Mouse (Mus musculus) left cerebral cortex, postnatal 4 days (tissue): ENCODE results near the gene Ipo5. TPM values are rescaled to one million over a fixed set of nuclear protein-coding genes. Genes with fewer than 3 reads are reported as not detected.
A peak's percentile ranks its signal among the peaks of the same experiment; 100 is the strongest.

Experiments
- DNase-seq: peaks from one replicate; pipeline ENCODE4 v3.0.0-alpha.2; 2022
- intact Hi-C: fragments of 180-260 bp; cut with DNase I; formaldehyde crosslinking; loops from one replicate; pipeline ENCODE4 v1.15.1; 2025
- total RNA-seq, 2 experiments: library from RNA; stranded (reverse); gene quantifications; 2 replicates each; pipeline ENCODE4 v1.2.3; 2021

Ipo5 gene
- total RNA-seq, result 100 to 1,000 TPM; 166 to 175 TPM

DNA sequence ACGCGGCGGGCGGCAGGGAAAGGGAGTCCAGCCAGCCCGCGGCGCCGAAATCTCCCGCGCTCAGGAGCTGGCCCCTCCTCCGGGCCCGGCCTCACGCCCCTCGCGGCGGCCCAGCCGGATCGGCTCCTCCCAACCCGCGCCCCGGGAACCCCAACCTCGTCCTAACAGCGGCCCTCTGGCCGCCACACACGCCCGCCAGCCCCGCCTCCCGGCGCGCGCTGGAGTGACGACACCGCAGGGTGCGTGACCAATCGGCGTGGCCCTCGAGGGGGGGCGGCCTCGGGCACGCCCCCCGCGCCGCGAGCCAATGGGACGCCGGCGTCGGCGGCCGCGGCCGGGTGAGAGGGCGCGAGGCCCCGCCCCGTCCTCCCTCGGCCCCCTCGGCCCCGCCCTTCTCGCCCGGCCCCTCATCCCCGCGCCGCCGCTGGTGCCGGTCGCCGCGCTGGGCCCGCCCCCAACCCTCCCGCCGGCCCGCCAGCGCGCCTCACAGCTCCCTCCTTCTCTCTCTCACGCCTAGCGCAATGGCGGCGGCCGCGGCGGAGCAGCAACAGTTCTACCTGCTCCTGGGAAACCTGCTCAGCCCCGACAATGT lies at the start of gene Ipo5:
Gene Ipo5, plus strand, starts transcription at position 492 of the 592 bp plus-strand sequence.
- intact Hi-C loops, result loop anchor here (5.0 kb wide), 1 partner anchor 79 kb away; no protein-coding TSS in a partner anchor
- peak; percentile 97 for DNase-seq

DNA sequence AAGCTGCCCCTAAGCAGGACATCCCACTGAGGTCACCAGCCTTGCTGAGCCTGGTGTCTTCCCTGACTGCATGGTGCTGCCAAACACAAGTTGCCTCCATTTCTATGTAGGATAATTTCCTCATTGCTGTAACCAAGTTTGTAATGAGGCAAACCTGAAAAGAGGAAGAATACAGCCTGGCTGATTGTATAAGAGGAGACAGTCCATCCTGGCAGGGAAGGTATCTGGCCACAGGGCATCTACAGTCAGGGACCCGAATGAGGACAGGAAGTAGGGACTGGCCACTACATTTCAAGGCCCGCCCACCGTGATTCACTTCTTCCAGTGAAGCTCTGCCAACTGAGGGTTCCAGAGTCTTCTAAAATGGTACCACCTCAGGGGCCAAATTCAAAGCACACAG lies 47.8 kb upstream of the Ipo5 start:
- DNase-seq, result no peak
- intact Hi-C loops, result no loop called here

DNA sequence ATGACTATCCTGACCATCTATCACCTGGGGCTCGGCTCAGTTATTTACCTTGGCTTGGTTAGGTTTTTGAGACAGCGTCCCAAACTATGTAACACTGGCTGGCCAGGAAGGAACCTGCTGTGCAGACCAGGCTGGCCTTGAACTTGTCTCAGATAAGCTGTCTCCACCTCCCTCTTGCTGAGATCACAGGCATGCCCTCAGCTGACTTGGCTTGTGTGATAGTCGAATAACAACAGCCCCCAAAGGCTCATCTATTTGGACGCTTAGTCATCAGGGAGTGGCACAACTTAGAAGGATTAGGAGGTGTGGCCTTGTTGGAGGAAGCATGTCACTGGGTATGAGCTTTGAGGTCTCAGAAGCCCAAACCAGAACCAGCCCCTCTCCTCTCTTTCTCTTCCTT lies 46.1 kb upstream of the Ipo5 start:
- intact Hi-C loops, result no loop called here
- no peak for DNase-seq

DNA sequence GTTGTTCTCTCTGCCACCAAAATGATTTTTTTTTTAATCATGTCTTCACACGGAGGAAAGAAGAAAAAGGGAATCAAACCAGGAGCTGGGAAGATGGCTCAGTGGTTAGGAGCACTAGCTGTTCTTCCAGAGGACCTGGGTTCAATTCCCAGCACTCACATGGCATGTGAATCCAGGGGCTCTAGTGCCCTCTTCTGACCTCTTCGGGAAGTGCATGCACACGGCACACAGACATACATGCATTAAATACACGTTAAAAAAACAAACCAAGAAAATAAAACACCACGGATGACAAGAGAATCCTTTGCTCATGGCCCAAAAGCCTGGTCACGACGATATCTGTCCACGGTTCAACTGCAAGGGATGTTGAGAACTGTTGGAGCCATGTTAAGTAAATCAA lies 44.5 kb upstream of the Ipo5 start:
- DNase-seq, result no peak
- intact Hi-C loops, result no loop called here

DNA sequence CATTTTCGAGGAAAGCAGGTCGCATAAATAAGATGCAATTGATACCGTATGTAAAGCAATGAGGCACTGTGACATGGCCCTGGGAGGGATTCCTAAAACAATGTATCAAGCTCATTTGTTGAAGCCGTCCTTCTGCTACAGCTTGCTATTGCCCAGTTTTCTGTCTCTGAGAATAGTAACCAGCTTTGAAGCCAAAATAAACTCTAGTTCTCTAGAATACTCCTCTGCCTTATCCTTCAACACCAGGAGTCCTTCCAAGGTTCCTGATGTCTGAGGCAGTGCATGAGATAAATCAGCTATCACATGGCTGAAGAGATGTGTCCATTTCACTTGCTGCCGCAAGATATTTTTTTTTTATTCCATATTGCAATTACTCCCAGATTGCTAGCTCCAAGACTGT lies 43.9 kb upstream of the Ipo5 start:
- no peak for DNase-seq
- intact Hi-C loops, result no loop called here

DNA sequence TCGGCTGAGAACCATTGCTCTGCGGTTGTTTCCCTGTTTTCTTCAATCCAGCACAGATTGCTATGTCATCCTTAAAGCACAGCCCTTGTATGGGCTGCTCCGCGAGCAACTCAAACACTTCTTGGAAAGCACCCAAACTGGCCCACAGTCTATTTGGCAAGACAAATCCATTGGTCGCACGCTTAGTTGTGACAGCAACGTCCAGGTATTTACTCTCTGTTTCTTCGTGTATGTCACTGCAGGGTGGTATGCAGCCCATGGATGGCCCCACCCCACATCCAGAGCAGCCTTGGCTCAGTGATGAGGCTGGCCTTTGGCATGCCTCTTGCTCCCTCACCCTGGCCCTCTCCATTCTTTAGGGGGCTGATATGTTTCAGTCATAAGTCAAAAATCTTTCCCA lies 42.5 kb upstream of the Ipo5 start:
- DNase-seq, result peak; percentile 51
- intact Hi-C loops, result no loop called here

DNA sequence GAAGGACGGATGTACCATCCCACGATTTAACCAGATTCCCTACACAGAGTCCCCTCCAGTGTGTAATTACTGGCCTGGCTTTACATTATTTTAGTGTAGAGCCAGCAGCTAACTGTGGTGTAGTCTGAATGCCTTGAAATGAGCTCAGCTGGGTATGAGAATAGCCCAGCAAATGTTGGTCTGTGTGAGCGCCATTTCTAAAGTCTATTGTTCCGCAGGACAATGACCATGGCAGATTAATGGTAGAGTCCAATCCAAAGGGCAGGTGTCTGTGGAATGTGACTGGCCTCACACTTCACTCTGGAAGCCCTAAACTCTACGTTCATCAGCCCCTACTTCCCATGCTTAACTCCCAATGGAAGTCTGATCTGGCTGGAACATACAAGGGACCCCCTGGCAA lies 40.3 kb upstream of the Ipo5 start:
- no peak for DNase-seq
- intact Hi-C loops, result no loop called here

DNA sequence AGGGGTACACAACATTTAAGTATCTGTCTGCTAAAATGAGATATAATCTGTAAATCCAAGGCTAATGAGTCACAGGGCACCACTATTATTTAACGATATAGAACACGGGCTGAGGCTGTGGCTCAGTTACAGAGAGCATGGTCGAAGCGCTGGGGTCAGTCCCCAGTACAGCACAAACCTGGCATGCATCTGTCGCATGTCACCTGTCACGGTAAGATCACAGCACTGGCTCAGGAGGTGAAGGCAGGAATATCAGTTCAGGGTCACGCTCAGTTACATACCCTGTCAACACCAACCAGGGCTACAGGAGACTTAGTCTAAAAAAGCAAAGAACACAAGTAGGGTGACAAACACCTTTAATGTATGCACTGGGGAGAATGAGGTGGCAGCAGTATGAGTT lies 36.6 kb upstream of the Ipo5 start:
- intact Hi-C loops, result no loop called here
- DNase-seq, result no peak

DNA sequence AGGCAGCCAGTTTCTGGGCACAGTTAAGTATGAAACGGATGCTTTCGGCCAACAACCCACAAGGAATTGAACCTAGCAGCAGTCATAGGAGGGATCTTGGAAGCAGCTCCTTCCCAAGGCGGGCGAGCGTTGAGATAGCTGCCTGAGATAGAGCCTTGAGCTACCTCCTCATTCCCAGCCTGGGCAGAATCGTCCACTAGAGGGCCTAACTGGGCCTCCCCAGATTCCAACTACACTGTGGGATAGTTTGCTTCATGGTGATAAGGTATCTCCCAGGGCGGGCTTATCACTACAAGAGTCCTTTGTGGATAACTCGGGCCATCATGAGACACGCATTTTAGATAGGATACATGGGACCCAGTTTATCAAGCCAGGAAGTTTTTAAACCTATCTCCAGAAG lies 35.9 kb upstream of the Ipo5 start:
- no peak for DNase-seq
- intact Hi-C loops, result no loop called here

DNA sequence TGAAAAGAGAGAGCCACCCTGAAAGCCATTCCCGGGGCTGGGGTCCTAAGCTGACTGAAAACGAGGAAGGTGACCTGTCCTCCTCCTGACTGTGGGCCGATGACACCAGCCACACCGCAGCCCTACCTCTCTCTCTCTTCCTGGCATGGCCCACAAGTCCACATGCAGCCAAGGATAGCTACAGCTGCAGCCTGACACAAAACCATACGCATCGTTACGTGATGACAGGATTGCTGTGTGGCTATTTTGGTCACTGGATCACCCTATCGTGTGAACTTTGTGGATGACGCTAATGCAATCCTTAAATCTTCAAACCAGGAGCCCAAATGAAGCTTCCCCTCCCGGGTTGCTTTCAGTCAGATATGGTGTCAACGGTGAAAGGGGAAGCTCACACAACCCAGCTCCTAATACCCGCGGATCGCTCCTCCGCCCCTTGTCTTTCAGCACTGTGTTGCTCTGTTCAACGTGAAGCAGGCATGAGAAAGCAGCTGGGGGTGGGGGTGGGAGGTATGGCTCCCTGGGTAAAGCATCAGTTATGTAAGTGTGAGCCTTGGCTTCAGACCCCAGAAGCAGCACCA lies 35.1 kb upstream of the Ipo5 start:
- intact Hi-C loops, result no loop called here
- DNase-seq, result no peak

DNA sequence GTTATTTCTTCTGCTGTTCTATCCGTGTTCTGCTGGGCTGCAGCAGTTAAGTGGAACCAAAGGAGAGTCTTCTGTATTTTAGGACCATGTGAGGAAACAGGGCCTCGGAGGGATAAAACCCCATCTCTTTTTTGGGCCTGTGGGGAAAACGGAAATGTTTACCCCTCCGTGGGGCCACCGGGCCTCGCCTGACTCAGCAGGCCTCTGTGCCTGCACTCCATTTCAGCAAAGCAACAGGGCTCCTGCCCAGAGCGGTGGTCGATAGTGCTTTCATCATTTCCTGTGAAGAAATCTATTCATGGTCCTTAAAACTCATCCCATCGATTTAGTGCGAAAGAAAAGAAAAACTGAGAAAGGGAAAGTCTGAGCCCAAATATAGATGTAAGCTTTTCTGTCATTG lies 33.9 kb upstream of the Ipo5 start:
- no peak for DNase-seq
- intact Hi-C loops, result no loop called here

DNA sequence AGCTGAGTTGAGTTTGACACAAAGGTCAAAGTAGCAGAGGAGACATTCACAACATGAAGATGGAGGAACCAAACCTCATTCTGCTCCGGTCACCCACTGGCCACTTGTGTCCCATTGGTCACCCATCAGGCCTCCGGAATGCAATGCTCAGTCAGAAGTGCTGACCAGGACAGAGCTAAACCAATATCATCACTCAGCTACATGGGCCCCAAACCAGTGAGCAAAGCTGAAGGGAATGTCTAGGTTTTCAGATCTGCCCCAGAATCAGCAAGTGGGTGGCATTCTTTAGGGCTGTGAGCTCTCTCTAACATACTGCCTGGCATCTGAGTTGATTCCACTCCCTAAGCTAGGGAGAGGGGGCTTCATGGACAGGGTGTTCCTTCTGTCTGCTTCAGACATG lies 32.0 kb upstream of the Ipo5 start:
- intact Hi-C loops, result no loop called here
- no peak for DNase-seq

DNA sequence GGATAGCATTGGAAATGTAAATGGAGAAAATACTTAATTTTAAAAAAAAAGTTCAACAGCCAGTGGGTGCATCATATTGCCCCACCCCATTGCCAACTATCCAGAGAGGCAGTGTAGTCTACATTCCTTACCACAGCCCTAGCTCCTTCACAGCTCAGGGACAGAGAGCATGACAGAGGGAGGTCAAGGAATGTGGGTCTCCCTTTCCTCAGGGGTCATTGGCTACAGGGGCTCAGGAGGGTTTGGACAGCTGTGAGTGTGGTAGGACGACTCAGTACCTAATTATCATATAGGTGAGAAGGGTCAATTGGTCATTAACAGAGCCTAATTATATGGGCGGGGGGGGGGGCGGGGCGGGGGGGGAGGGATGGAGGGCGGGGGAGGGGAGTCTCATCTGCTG lies 30.4 kb upstream of the Ipo5 start:
- intact Hi-C loops, result no loop called here

DNA sequence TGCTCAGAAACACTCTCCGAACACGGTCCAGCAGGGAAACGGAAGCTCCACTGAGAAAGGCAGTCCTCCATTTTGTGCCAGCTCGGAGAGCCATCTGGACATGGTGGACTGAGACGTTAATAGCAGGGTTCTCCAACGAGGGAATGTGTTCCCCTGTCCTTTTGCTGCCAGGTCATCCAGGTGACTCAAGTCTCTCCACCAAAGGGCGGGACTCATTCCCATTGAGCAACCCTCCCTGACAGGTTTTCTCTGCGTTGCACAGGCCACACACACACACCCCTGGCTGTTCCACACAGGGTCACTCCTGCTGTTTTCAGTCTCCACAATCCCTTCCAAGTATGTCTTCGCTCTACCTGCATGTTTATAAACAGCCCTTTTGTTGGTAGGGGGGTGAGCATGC lies 30.0 kb upstream of the Ipo5 start:
- intact Hi-C loops, result no loop called here
- no peak for DNase-seq

More for the DNA sequence above, 30.4 kb upstream of the Ipo5 start:
- DNase-seq, result no peak

DNA sequence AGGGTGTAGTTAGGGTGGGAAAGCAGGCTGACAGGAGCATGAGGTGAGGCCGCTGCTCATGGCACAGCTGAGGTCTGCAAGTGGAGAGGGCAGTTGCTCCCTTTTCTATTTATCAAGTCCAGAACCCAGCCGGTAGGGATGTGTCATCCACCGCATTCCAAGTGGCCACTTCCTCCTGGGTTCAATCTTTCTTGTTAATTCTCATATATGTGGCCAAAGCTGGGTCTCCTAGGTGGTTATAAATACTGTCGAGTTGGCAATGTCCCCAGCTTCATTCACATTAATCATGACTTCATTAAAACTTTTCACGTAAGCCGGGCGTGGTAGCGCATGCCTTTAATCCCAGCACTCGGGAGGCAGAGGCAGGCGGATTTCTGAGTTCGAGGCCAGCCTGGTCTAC lies 22.3 kb upstream of the Ipo5 start:
- DNase-seq, result no peak
- intact Hi-C loops, result no loop called here

DNA sequence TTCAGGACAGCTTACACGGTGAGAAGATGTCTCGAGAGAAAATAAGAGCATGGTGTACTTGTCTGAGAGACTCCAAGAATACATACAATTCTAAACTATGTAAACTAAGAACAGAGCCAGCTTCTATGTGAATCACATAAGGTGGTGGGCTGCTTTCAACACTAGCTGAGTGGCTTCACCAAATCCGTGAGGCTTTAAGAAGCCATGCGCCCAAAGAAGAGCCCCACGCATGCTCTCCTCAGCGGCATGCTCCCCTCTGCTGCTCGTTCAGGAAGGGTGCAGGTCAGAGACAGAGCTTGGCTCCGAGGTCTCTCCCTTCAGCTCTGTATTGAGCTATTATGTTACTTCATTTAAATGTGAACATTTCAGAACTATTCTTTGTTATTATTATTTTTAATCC lies 18.7 kb upstream of the Ipo5 start:
- no peak for DNase-seq
- intact Hi-C loops, result no loop called here

DNA sequence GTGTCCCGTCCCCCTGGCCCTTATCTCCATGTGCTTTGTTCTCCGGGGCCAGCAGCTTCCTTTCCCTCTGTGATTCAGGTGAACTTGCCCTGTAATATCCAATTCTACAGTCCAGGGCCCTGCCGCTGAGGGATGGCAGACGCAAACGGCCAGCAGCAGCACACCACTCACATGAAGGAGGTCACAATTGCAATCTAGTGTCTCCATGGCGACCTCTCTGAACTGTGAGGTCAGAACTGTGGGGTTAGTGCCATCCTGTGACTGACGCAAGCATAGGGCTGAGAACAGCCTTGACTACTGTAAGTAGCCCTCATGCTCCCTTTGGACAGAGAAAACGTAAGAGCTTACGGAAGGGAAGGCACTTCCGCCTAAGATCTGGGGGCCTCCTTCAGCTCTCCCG lies 14.4 kb upstream of the Ipo5 start:
- intact Hi-C loops, result no loop called here
- DNase-seq, result no peak

DNA sequence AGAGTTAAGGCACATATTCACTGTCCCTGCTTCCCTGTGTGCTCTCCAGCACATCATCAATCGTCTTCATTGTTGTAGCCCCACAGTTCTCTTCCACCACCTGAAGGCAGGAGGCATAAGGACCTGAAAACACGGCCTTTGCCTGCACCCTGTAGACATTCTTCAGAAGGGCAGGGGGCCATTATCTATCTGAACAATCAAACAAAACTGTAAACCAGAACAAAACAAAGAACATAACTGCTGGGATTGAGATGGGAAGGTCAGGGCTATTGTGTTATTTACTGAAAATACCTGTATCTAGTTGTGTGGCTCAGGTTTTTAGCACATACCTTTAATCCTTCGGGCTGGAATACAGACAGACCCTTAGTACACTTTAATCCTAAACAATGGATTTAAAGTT lies 12.1 kb upstream of the Ipo5 start:
- intact Hi-C loops, result no loop called here
- DNase-seq, result no peak

DNA sequence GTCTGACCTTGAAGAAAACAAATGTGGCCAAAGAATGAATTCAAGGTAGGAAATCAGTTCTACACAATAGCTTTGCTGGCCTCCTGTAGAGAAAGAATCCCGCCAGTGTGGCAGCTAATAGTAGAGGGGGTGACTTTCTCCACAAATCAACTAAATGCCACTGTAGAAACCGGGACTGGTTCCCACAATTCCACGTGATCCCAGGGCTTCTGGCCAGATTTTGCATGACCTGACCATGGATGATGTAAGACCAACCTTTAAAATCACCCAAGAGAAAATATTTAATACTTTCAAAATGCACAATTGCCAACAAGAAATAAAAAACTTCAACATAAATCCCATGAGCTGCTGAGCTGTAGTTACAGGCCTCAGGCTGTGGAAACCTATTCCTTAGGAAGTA lies 1.6 kb upstream of the Ipo5 start:
- intact Hi-C loops, result no loop called here
- DNase-seq, result peak; percentile 4

DNA sequence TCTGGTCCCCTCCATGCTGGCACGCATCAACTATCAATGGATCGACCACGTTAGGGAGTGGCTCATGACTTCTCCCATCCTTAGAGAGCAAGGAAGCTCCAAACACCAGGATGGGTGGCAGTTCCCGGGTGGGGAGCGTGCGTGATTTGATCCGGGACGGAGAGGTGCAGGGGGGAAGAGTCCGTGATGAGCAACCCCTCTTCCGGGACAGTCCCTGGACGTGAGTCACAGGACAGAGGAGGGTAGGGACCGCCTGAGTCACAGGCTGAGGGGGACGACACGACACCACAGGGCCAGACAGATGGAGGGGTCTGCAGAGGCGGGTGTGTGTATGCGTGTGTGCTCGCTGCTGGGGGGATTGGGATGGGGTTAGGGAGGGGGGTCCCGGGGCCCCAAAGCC lies 704 bp upstream of the Ipo5 start:
- intact Hi-C loops, result loop anchor here (5.0 kb wide), 1 partner anchor 78 kb away; no protein-coding TSS in a partner anchor
- DNase-seq, result no peak

DNA sequence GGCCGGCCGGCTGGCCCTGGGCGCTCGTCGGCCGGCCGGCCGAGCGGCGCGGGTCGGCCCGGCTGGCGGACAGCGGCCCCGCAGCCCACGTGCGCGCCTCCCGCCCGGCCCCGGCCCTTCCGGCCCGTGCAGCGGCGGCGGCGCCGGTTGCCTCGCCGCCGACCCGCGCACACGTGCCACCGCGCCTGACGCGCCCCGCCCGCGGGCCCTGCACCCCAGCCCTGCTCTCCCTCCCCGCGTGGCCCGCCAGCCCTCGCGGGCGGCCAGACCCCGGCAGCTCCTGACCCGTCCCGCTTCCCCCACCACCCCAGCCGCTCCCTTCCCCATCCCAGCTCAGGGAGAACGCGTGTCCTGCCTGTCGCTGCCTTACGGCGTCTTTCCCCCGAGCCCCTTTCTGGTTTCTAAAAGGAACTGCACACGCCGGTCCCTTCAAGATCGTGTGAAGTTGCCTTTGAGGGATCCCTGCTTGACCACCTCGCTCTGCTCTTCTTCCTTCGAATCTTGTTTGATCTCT lies 421 bp downstream of the Ipo5 start:
- intact Hi-C loops, result loop anchor here (5.0 kb wide), 1 partner anchor 79 kb away; no protein-coding TSS in a partner anchor
- DNase-seq, result peak; percentile 58

DNA sequence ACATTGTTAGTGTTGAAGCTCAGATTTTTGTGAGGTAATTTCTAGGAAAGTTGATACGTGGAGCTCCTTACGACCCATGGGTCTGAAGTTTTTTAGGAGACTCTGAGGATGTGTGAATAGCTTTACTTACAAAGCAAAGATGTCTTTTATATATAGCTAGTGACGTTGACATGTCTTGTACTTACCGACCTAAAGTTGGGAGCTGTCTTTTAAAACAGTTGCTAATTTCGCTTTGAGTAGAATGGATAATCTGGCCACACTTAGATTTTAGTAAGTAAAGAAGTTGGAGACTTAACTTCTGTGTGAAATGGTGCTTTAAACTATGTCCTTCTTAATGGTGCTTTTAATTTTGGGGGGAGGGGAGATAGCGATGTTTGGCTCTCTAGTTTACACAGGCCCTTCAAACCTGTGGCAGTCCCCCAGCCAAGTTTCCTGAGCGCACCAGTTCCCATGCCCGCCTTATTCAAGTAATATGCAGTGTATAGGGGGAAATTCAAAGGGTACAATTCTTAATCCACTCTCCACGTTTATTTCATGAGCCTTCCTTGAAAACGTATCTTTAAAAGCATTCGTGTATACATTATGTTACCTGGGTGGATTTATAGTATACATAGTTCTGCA lies 1.2 kb downstream of the Ipo5 start:
- intact Hi-C loops, result loop anchor here (5.0 kb wide), 1 partner anchor 80 kb away; no protein-coding TSS in a partner anchor
- DNase-seq, result no peak
